Mouse (Mus musculus) neural tube, embryonic 13.5 days (tissue): ENCODE results near the gene E130308A19Rik. TPM values are rescaled to one million over a fixed set of nuclear protein-coding genes. Genes with fewer than 3 reads are reported as not detected.

Source experiments
- ATAC-seq: fragments of 200-750 bp; cut with Nextera tagmentation; 2 replicates; pipeline ENCODE4 v1.8.0; 2017; ENCODE audit warnings: low read depth, mild to moderate bottlenecking, moderate TSS enrichment, moderate library complexity
- H3K27ac ChIP-seq: fragments of 300-500 bp; sonication (generic); replicated peaks from 2 replicates; pipeline ENCODE4 v1.5.1; 2015; ENCODE audit warnings: moderate library complexity, mild to moderate bottlenecking, inconsistent platforms
- H3K27me3 ChIP-seq: fragments of 300-500 bp; sonication (generic); 2 replicates; pipeline ENCODE4 v1.6.1; 2015; ENCODE audit warnings: mild to moderate bottlenecking, inconsistent platforms
- H3K36me3 ChIP-seq: fragments of 300-500 bp; sonication (generic); 2 replicates; pipeline ENCODE4 v1.6.1; 2015; ENCODE audit warnings: mild to moderate bottlenecking, inconsistent platforms
- H3K4me1 ChIP-seq: fragments of 300-500 bp; sonication (generic); replicated peaks from 2 replicates; pipeline ENCODE4 v1.6.1; 2015; ENCODE audit warnings: inconsistent platforms
- H3K4me2 ChIP-seq: fragments of 300-500 bp; sonication (generic); 2 replicates; pipeline ENCODE4 v1.6.1; 2015; ENCODE audit warnings: inconsistent platforms, mild to moderate bottlenecking, moderate library complexity
- H3K4me3 ChIP-seq: fragments of 300-500 bp; sonication (generic); 2 replicates; pipeline ENCODE4 v1.5.1; 2015; ENCODE audit warnings: mild to moderate bottlenecking, inconsistent platforms
- H3K9ac ChIP-seq: fragments of 300-500 bp; sonication (generic); 2 replicates; pipeline ENCODE4 v1.6.1; 2015; ENCODE audit warnings: moderate library complexity, mild to moderate bottlenecking, inconsistent platforms
- H3K9me3 ChIP-seq: fragments of 300-500 bp; sonication (generic); 2 replicates; pipeline ENCODE4 v1.6.1; 2016; ENCODE audit warnings: inconsistent platforms
- WGBS: fragments of 180-500 bp; shearing (Covaris S2); methylation state at CpG from one replicate; pipeline ENCODE4 v1.1.7; 2015; 5-methylcytosine and 5-hydroxymethylcytosine counted together
- polyA plus RNA-seq: library from polyadenylated mRNA; unstranded; fragments of >200 nt; fragmentation: Nextera tagmentation; extraction: Ambion mirVana; gene quantifications from 2 replicates; pipeline ENCODE4 v1.2.1, GENCODE M21; 2015

Gene E130308A19Rik
- polyA plus RNA-seq, 1 experiment from 2014 or later: 60.5 TPM

- 89% methylated on average over 3 of the region's 3 CpGs for WGBS
- Histone ChIP-seq H3K9me3 (no peaks in the 10 kb centered on the region), H3K4me3 (no peak overlapping the region), H3K27ac (no peak overlapping the region), H3K36me3 (peaks cover 11% of the 10 kb centered on the region), H3K4me1 (no peaks in the 10 kb centered on the region), H3K9ac (no peak overlapping the region), H3K27me3 (no peaks in the 10 kb centered on the region), H3K4me2 (no peak overlapping the region)
- no peak for ATAC-seq
These were observed 20.5 kb upstream of the E130308A19Rik start for GRCm38 (mm10) chr4:59605501-59605900.

GRCm38 (mm10) chr4:59610411-59610810 is 15.6 kb upstream of the E130308A19Rik start:
- WGBS: 86% methylated on average over 3 of the region's 3 CpGs
- no peaks in the 10 kb centered on the region for H3K4me1 ChIP-seq
- no peaks in the 10 kb centered on the region for H3K27me3 ChIP-seq
- no peak for ATAC-seq
- H3K27ac ChIP-seq: no peak overlapping the region
- peaks cover 26% of the 10 kb centered on the region for H3K36me3 ChIP-seq
- H3K9ac ChIP-seq: no peak overlapping the region
- no peak overlapping the region for H3K4me2 ChIP-seq
- H3K4me3 ChIP-seq: no peak overlapping the region
- H3K9me3 ChIP-seq: no peaks in the 10 kb centered on the region

DNA sequence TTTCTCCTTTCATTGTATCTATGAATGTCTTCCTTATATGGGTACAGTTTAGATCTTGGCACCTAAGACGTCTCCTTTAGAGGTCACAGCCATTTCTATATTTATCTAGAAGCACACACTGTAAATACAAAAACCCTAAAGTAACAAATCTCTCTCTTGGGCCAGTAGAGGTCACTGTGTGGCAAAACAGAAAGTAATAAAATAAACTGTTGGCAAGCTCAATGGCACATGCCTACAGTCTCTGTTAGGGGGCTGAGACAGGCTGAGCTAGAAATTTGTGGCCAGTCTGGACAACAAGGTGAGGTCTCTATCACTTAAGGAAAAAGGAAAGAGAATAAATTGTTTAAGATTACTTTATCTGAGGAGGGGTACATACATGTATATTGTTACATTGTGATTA is 11.0 kb upstream of the E130308A19Rik start:
- no peak overlapping the region for H3K27ac ChIP-seq
- peaks cover 25% of the 10 kb centered on the region for H3K36me3 ChIP-seq
- 47% methylated on average over 1 of the region's 1 CpGs for WGBS
- no peak overlapping the region for H3K4me3 ChIP-seq
- no peaks in the 10 kb centered on the region for H3K4me1 ChIP-seq
- H3K9me3 ChIP-seq: no peaks in the 10 kb centered on the region
- H3K27me3 ChIP-seq: no peaks in the 10 kb centered on the region
- H3K4me2 ChIP-seq: no peak overlapping the region
- no peak overlapping the region for H3K9ac ChIP-seq
- ATAC-seq: no peak

DNA sequence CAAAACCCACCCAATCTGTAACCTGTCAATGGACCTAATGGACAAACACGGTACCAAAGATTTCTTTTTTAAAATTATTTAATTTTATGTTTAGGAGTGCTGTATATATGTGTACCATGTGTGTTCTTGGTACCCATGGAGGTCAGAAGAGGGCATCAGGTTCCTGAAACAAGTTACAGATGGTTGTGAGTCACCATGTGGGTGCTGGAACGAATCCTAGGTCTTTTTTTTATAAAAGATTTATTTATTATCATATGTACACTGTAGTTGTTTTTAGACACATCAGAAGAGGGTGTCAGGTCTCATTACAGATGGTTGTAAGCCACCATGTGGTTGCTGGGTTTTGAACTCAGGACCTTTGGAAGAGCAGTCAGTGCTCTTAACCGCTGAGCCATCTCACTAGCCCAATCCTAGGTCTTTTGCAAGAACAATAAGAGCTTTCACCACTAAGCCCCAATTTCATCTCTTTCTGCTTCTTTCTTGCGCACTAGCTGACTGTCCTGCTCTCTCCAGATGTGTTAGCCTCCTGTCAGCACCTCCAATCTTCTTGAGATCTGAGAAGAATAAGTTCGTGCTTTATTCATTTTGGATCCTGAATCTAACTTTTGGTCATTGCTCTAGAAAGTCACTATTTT is 6.3 kb upstream of the E130308A19Rik start:
- Histone ChIP-seq H3K4me3 (no peak overlapping the region), H3K27ac (no peak overlapping the region), H3K9ac (no peak overlapping the region), H3K36me3 (peaks cover 3% of the 10 kb centered on the region; the same call in 1 of the 2 replicates), H3K9me3 (no peaks in the 10 kb centered on the region), H3K4me1 (no peaks in the 10 kb centered on the region), H3K27me3 (no peaks in the 10 kb centered on the region), H3K4me2 (no peak overlapping the region)
- ATAC-seq: no peak
- WGBS: 93% methylated on average over 5 of the region's 5 CpGs

DNA sequence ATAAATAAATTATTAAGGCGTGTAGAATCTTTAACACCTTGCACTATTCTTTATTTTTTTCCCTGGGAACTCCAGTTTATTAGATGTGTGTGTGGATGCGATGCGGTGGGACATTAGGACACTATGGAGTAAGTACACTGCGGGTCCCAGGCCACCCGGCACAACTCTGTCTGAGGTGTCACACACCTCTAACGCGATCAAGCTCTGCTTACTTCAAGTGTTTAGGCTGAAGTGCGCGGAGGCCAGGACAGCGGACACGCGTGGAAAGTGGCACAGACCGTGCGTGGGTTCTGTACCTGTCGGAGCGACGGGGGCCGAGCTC is 374 bp upstream of the E130308A19Rik start:
- Histone ChIP-seq H3K4me2 (peak overlapping the region; percentile 73), H3K36me3 (no peaks in the 10 kb centered on the region), H3K9ac (peak overlapping the region; percentile 96), H3K27me3 (no peaks in the 10 kb centered on the region), H3K9me3 (no peaks in the 10 kb centered on the region), H3K27ac (peak overlapping the region; percentile 97), H3K4me3 (peak overlapping the region; percentile 93), H3K4me1 (peaks cover 34% of the 10 kb centered on the region)
- ATAC-seq: peak; percentile 74; the same call in 1 of the 2 replicates
- WGBS: under 1% methylated on average over 18 of the region's 18 CpGs

DNA sequence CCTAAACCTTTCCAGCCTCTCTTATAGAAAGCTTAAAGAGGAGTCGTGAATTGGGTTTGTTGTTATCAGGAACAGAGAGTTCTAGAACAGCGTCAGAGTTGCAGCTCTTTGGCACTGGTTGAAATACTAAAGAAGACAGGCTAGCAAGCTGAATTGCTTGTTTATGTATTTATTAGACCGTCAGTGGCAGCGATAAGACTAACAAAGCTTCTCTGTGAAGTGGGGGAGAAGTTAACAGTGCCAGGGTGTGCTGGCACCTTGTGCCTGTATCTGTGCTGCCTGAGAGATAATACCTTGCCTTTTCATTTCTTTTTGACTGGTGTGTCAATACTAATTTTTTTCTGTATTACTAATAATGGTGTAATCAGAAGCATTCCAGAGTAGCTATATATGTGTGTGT is 2.2 kb downstream of the E130308A19Rik start:
- peak overlapping the region; percentile 46 for H3K4me2 ChIP-seq
- no peak overlapping the region for H3K27ac ChIP-seq
- WGBS: 34% methylated on average over 4 of the region's 4 CpGs
- H3K4me3 ChIP-seq: peak overlapping the region; percentile 22
- H3K9ac ChIP-seq: 0 out of 2 replicates have a peak overlapping the region, but pooled peaks have one; percentile 22
- H3K4me1 ChIP-seq: peaks cover 56% of the 10 kb centered on the region
- ATAC-seq: no peak
- H3K9me3 ChIP-seq: no peaks in the 10 kb centered on the region
- H3K36me3 ChIP-seq: no peaks in the 10 kb centered on the region
- H3K27me3 ChIP-seq: no peaks in the 10 kb centered on the region

DNA sequence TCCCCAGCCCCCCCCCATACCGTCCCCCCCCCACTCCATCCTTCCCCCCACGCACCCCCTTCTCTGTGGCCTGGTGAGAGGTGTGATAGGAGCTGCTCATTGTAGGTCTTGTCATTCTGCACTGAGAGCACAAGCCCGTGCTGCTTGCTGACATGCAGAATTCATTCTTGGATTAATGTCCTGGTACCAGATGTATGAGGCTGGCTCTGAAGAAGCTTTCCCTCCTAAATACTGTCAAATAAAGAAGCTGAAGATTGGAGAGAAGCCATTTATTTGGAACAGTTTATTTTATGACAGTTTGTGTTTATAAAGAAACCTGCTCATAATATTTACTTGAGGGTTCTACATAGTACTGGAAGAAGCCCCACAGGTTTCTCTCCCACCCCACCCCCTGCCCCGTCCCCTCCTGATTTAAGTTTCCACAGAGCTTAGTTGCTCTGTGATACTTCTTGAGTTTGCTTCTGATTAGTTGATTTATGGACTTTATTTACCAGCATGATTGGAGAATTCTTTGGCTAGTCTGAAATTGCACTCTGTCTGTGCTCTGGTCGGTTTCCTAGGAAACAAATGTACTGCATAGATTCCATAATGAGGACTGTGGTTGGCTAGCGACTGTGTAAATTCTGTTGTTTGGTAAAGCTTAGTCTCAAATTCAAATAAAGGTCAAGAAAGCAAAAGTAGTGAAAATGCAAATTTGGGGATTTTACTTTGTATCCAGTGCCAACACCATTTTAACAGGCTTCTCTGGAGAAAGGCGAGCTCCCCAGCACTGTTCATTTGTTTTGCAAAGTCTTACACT is 3.3 kb downstream of the E130308A19Rik start:
- 11% methylated on average over 7 of the region's 7 CpGs for WGBS
- Histone ChIP-seq H3K4me3 (peak overlapping the region; percentile 6), H3K9me3 (no peaks in the 10 kb centered on the region), H3K27ac (no peak overlapping the region; the same call in 1 of the 2 replicates), H3K36me3 (no peaks in the 10 kb centered on the region), H3K9ac (no peak overlapping the region), H3K4me2 (peak overlapping the region; percentile 38), H3K4me1 (peaks cover 62% of the 10 kb centered on the region), H3K27me3 (no peaks in the 10 kb centered on the region)
- ATAC-seq: no peak

DNA sequence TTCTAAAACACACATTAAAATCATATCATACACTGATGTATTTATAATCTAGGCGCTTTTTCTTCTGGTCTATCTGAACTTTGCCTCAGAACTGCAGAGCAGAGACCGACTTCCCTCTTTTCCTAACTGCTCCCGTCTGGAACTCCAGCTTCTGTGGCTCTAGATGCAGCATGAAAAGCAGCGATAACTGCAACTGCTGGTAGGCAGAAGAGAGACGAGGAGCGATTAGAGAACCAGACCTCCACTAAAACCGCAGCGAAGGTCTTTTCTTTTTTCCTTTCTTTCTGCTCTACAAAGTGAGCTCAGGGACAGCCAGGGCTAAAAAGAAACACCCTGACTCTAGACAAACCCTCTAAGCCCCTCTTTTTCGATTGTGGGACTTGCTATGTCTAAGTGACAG is 4.1 kb downstream of the E130308A19Rik start:
- Histone ChIP-seq H3K9me3 (no peaks in the 10 kb centered on the region), H3K27ac (0 out of 2 replicates have a peak overlapping the region, but pooled peaks have one; percentile 2), H3K4me3 (no peak overlapping the region), H3K4me1 (peaks cover 67% of the 10 kb centered on the region), H3K9ac (no peak overlapping the region), H3K36me3 (no peaks in the 10 kb centered on the region), H3K27me3 (no peaks in the 10 kb centered on the region), H3K4me2 (peak overlapping the region; percentile 38)
- no peak for ATAC-seq
- 47% methylated on average over 9 of the region's 9 CpGs for WGBS

GRCm38 (mm10) chr4:59634532-59634931 is 8.5 kb downstream of the E130308A19Rik start:
- Histone ChIP-seq H3K4me2 (no peak overlapping the region), H3K9ac (no peak overlapping the region), H3K4me1 (peaks cover 61% of the 10 kb centered on the region), H3K27me3 (no peaks in the 10 kb centered on the region), H3K36me3 (no peaks in the 10 kb centered on the region), H3K27ac (no peak overlapping the region), H3K4me3 (no peak overlapping the region), H3K9me3 (no peaks in the 10 kb centered on the region)
- WGBS: 72% methylated on average over 1 of the region's 1 CpGs
- ATAC-seq: no peak

GRCm38 (mm10) chr4:59639163-59639562 is 13.2 kb downstream of the E130308A19Rik start:
- no peaks in the 10 kb centered on the region for H3K36me3 ChIP-seq
- no peak overlapping the region for H3K9ac ChIP-seq
- ATAC-seq: no peak
- H3K27me3 ChIP-seq: no peaks in the 10 kb centered on the region
- peaks cover 50% of the 10 kb centered on the region for H3K4me1 ChIP-seq
- H3K4me3 ChIP-seq: no peak overlapping the region
- no peaks in the 10 kb centered on the region for H3K9me3 ChIP-seq
- no peak overlapping the region for H3K27ac ChIP-seq
- H3K4me2 ChIP-seq: no peak overlapping the region

GRCm38 (mm10) chr4:59640720-59641119 is 14.7 kb downstream of the E130308A19Rik start:
- Histone ChIP-seq H3K9ac (no peak overlapping the region), H3K4me3 (no peak overlapping the region), H3K27me3 (no peaks in the 10 kb centered on the region), H3K36me3 (no peaks in the 10 kb centered on the region), H3K27ac (no peak overlapping the region), H3K9me3 (no peaks in the 10 kb centered on the region), H3K4me2 (no peak overlapping the region), H3K4me1 (peaks cover 46% of the 10 kb centered on the region)
- ATAC-seq: no peak
- WGBS: 85% methylated on average over 2 of the region's 2 CpGs

DNA sequence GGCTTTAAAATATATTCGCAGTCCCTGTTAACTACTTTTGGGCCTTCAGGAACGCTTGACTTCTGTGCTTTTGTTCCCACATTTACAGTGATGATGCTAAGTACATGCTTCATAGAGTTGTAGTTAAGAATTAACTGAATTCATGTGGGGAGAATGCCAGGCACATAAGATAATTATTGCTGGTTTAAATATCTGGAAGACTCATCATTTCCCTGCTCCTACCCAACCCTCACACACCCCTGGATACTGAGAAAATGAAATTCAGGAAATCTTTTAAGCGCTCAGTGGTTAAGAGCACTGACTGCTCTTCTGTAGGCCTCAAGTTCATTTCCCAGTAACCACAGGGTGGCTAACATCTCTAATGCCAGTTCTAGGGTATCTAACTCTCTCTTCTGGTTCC is 16.0 kb downstream of the E130308A19Rik start:
- 83% methylated on average over 3 of the region's 3 CpGs for WGBS
- no peaks in the 10 kb centered on the region for H3K36me3 ChIP-seq
- H3K4me3 ChIP-seq: no peak overlapping the region
- no peak overlapping the region for H3K9ac ChIP-seq
- H3K9me3 ChIP-seq: no peaks in the 10 kb centered on the region
- no peak overlapping the region for H3K4me2 ChIP-seq
- H3K4me1 ChIP-seq: peaks cover 46% of the 10 kb centered on the region
- ATAC-seq: no peak
- H3K27ac ChIP-seq: no peak overlapping the region
- H3K27me3 ChIP-seq: no peaks in the 10 kb centered on the region
